ENCODE assay signal across 26 mouse cellular contexts in genomic region chr1:72755227-72755626, GRCm38 (mm10). TPM values are rescaled to one million over a fixed set of nuclear protein-coding genes. Genes with fewer than 3 reads are reported as not detected.
DNase-seq lines count a peak whose midpoint lies in the region; ATAC-seq and TF ChIP-seq lines count a peak whose summit lies in the region.
"Had no signal": no experiment of that assay in that cellular context is flagged by ENCODE, and none has a peak within 500 bp of the region (broad histone marks: within the 10 kb centered on the region; RNA-seq: fewer than 3 reads in every experiment).

No protein-coding gene starts in this region.

- CTCF ChIA-PET in Patski (lab: Charles Lee): interaction anchor here (1.0 to 2.1 kb wide), 3 partner anchors 10 to 36 kb away, joined by 5 to 6 read pairs (median 5); no protein-coding TSS in a partner anchor

- no peak overlapping the region for H3K4me2 ChIP-seq in lung, embryonic 14.5 days
- H3K4me2 ChIP-seq: embryonic facial prominence, embryonic 12.5 days; hindbrain, embryonic 12.5 days had no signal

- no peak overlapping the region for H3K9ac ChIP-seq in lung, embryonic 14.5 days
- H3K9ac ChIP-seq: embryonic facial prominence, embryonic 12.5 days; hindbrain, embryonic 12.5 days had no signal

- ATAC-seq in lung, embryonic 14.5 days (ENCODE audit: insufficient read depth): no peak
- peak; percentile 46 for ATAC-seq in Patski
- ATAC-seq: forebrain, embryonic 14.5 days; hindbrain, embryonic 16.5 days; inflammation-experienced regulatory T-cells, adult 6 months had no signal

- no peaks in the 10 kb centered on the region for H3K9me3 ChIP-seq in lung, embryonic 14.5 days (ENCODE audit: low read depth, low read length)
- H3K9me3 ChIP-seq: embryonic facial prominence, embryonic 12.5 days; heart, embryonic 10.5 days; hindbrain, embryonic 12.5 days had no signal

- no peaks in the 10 kb centered on the region for H3K27me3 ChIP-seq in lung, embryonic 14.5 days (ENCODE audit: insufficient read depth, low read length)
- no peaks in the 10 kb centered on the region for H3K27me3 ChIP-seq in Patski
- H3K27me3 ChIP-seq: embryonic facial prominence, embryonic 12.5 days; hindbrain, embryonic 12.5 days had no signal

- in situ Hi-C loops in Patski (cut with MboI; ENCODE audit: low pct_unique_long_range_greater_than_20kb): no loop called here

- no peak for TF ChIP-seq CTCF in lung, embryonic 14.5 days (IDR thresholded peaks at IDR 0.05; ENCODE audit: low read depth)
- no peak for TF ChIP-seq CTCF in lung, adult 2 months (IDR thresholded peaks at IDR 0.05; ENCODE audit: insufficient read depth, low read length)
- no peak for TF ChIP-seq CTCF in Patski (IDR thresholded peaks at IDR 0.05)

- WGBS in lung, embryonic 14.5 days: 81% methylated on average over 8 of the region's 8 CpGs
- WGBS in lung, adult 2 months: 81% methylated on average over 8 of the region's 8 CpGs

- no peak for TF ChIP-seq POLR2A in lung, adult 2 months (IDR thresholded peaks at IDR 0.05; ENCODE audit: borderline replicate concordance, extremely low read depth, low read depth, low read length)

- POLR2A ChIA-PET in Patski (lab: Charles Lee): interaction anchor here (0.6 to 0.9 kb wide), 2 partner anchors 29 to 99 kb away, joined by 3 read pairs; no protein-coding TSS in a partner anchor

- H3K4me3 ChIP-seq in lung, embryonic 14.5 days (ENCODE audit: low read depth, low read length): no peak overlapping the region
- no peak overlapping the region for H3K4me3 ChIP-seq in lung, adult 2 months (replicated peaks; ENCODE audit: extremely low read depth, low read depth, low read length)
- H3K4me3 ChIP-seq: embryonic facial prominence, embryonic 12.5 days; heart, embryonic 10.5 days; hindbrain, embryonic 12.5 days had no signal

- peak overlapping the region; percentile 32; the same call in 1 of the 2 replicates for H3K27ac ChIP-seq in lung, embryonic 14.5 days (ENCODE audit: low read depth)
- H3K27ac ChIP-seq: embryonic facial prominence, embryonic 12.5 days; heart, embryonic 10.5 days; hindbrain, embryonic 12.5 days had no signal

- no peak for DNase-seq in lung, embryonic 14.5 days
- DNase-seq in lung, adult 2 months: no peak
- peak; percentile 53 for DNase-seq in A20 (ENCODE audit: low read depth, low spot score)
- peak; percentile 53 for DNase-seq in Patski (ENCODE audit: low read depth, low spot score)
- no peak for DNase-seq in gastrocnemius, postnatal 25 days
- no peak for DNase-seq in yolk sac, embryonic 10.5 days (ENCODE audit: low spot score)
- DNase-seq: adrenal gland, adult 8-10 months; adrenal gland, postnatal 36 days; B cell, adult 2 months; cerebellum, adult 11 months; cerebellum, adult 8-10 months; cerebellum, postnatal 14 days; embryo, embryonic 11 days; heart, adult 18-20 months; heart, postnatal 10 days; heart, postnatal 4 days had no signal

- peaks cover 13% of the 10 kb centered on the region for H3K4me1 ChIP-seq in lung, embryonic 14.5 days (ENCODE audit: insufficient read depth)
- no peaks in the 10 kb centered on the region for H3K4me1 ChIP-seq in lung, adult 2 months (ENCODE audit: control insufficient read depth, insufficient read depth, low read length)
- H3K4me1 ChIP-seq: heart, embryonic 10.5 days; hindbrain, embryonic 12.5 days had no signal

- H3K36me3 ChIP-seq in lung, embryonic 14.5 days (ENCODE audit: insufficient read depth): no peaks in the 10 kb centered on the region
- H3K36me3 ChIP-seq: embryonic facial prominence, embryonic 12.5 days; heart, embryonic 10.5 days; hindbrain, embryonic 12.5 days had no signal

RNA-seq across cellular contexts. Expression of gene Rpl37a, which starts 44.1 kb away (rescaled TPM):
- 1,954 and 2,151 TPM in 2 replicates for polyA plus RNA-seq in lung, embryonic 14.5 days (2014; fragmentation: Nextera tagmentation; extraction: Ambion mirVana)
- polyA plus RNA-seq in lung, adult 2 months (2012; rRNA removed): 483 and 531 TPM in 2 replicates
- polyA plus RNA-seq in Patski (2021): 628 TPM
- total RNA-seq in gastrocnemius, postnatal 25 days (2021): 100 to 1,000 TPM; 500 to 526 TPM

RNA-seq across cellular contexts. Expression of gene Ankar, which starts 54.8 kb away (rescaled TPM):
- polyA plus RNA-seq in lung, embryonic 14.5 days (2014; fragmentation: Nextera tagmentation; extraction: Ambion mirVana): not detected in 2 replicates
- polyA plus RNA-seq in lung, adult 2 months (2012; rRNA removed): not detected in 2 replicates
- polyA plus RNA-seq in Patski (2021): not detected
- total RNA-seq in gastrocnemius, postnatal 25 days (2021): not detected
- total RNA-seq: adrenal gland, adult 8-10 months; adrenal gland, postnatal 36 days; common myeloid progenitor, adult 5-6 weeks; gastrocnemius, adult 8-10 months; gastrocnemius, postnatal 4 days; heart, adult 18-20 months; heart, postnatal 10 days; heart, postnatal 4 days had no signal
- polyA plus RNA-seq: embryonic facial prominence, embryonic 12.5 days; forebrain, embryonic 14.5 days; heart, embryonic 10.5 days; heart, embryonic 14.5 days; hindbrain, embryonic 12.5 days; hindbrain, embryonic 16.5 days had no signal

Comparison
In these comparisons a context has a peak if more than half of its experiments do, and no peak if none do; other contexts are left out.
1. DNase-seq: peak in A20 (single experiment) and Patski (single experiment); none in lung, embryonic 14.5 days (single experiment), lung, adult 2 months (single experiment), gastrocnemius, postnatal 25 days (single experiment) and yolk sac, embryonic 10.5 days (single experiment).